Mouse (Mus musculus) stomach, embryonic 16.5 days (tissue): ENCODE results near the gene Ephx4. TPM values are rescaled to one million over a fixed set of nuclear protein-coding genes. Genes with fewer than 3 reads are reported as not detected.

Source experiments
- ATAC-seq: fragments of 200-750 bp; cut with Nextera tagmentation; 2 replicates; pipeline ENCODE4 v1.8.0; 2017; ENCODE audit warnings: moderate number of reproducible peaks, moderate TSS enrichment; ENCODE audit not compliant: insufficient read depth, low FRiP score
- H3K27ac ChIP-seq: fragments of 300-500 bp; sonication (generic); 2 replicates; pipeline ENCODE4 v1.5.1; 2014; ENCODE audit warnings: low read length
- H3K27me3 ChIP-seq: fragments of 300-500 bp; sonication (generic); 2 replicates; pipeline ENCODE4 v1.6.1; 2014; ENCODE audit warnings: low read length, control low read depth, mixed read lengths; ENCODE audit not compliant: control insufficient read depth, insufficient read depth
- H3K36me3 ChIP-seq: fragments of 300-500 bp; sonication (generic); 2 replicates; pipeline ENCODE4 v1.6.1; 2014; ENCODE audit warnings: low read length; ENCODE audit not compliant: control insufficient read depth, insufficient read depth
- H3K4me1 ChIP-seq: fragments of 300-500 bp; sonication (generic); 2 replicates; pipeline ENCODE4 v1.6.1; 2014; ENCODE audit warnings: low read length, control low read depth, mixed read lengths; ENCODE audit not compliant: control insufficient read depth, insufficient read depth
- H3K4me2 ChIP-seq: fragments of 300-500 bp; sonication (generic); 2 replicates; pipeline ENCODE4 v1.6.1; 2014; ENCODE audit warnings: low read depth, low read length, mixed read lengths
- H3K4me3 ChIP-seq: fragments of 300-500 bp; sonication (generic); replicated peaks from 2 replicates; pipeline ENCODE4 v1.5.1; 2014; ENCODE audit warnings: mild to moderate bottlenecking, low read length
- H3K9ac ChIP-seq: fragments of 300-500 bp; sonication (generic); 2 replicates; pipeline ENCODE4 v1.6.1; 2014; ENCODE audit warnings: low read length
- H3K9me3 ChIP-seq: fragments of 300-500 bp; sonication (generic); replicated peaks from 2 replicates; pipeline ENCODE4 v1.6.1; 2016; ENCODE audit warnings: low read length, control low read depth; ENCODE audit not compliant: control insufficient read depth
- WGBS: fragments of 180-500 bp; shearing (Covaris S2); extraction: QIAGEN DNeasy Blood & Tissue Kit; methylation state at CpG from one replicate; pipeline ENCODE4 v1.1.7; 2014; 5-methylcytosine and 5-hydroxymethylcytosine counted together
- polyA plus RNA-seq: library from polyadenylated mRNA; unstranded; fragments of >200 nt; fragmentation: Nextera tagmentation; extraction: Ambion mirVana; gene quantifications from 2 replicates; pipeline ENCODE4 v1.2.1, GENCODE M21; 2015

The Ephx4 gene
- polyA plus RNA-seq, 1 experiment from 2014 or later: 1.4 TPM

GRCm38 (mm10) chr5:107441881-107442280, 39.3 kb downstream of the Ephx4 start:
- Histone ChIP-seq H3K9me3 (no peaks in the 10 kb centered on the region), H3K36me3 (no peaks in the 10 kb centered on the region), H3K4me3 (no peak overlapping the region), H3K4me1 (peaks cover 7% of the 10 kb centered on the region), H3K27ac (no peak overlapping the region), H3K27me3 (no peaks in the 10 kb centered on the region), H3K4me2 (no peak overlapping the region), H3K9ac (no peak overlapping the region)
- no peak for ATAC-seq
- 80% methylated on average over 5 of the region's 5 CpGs for WGBS

GRCm38 (mm10) chr5:107444251-107444650, 41.7 kb downstream of the Ephx4 start:
- Histone ChIP-seq H3K36me3 (no peaks in the 10 kb centered on the region), H3K4me2 (no peak overlapping the region), H3K9ac (no peak overlapping the region), H3K27me3 (no peaks in the 10 kb centered on the region), H3K4me3 (no peak overlapping the region), H3K27ac (no peak overlapping the region), H3K9me3 (no peaks in the 10 kb centered on the region), H3K4me1 (no peaks in the 10 kb centered on the region)
- WGBS: 89% methylated on average over 4 of the region's 4 CpGs
- ATAC-seq: no peak

- no peaks in the 10 kb centered on the region for H3K9me3 ChIP-seq
- no peak for ATAC-seq
- H3K4me2 ChIP-seq: no peak overlapping the region
- H3K9ac ChIP-seq: no peak overlapping the region
- no peaks in the 10 kb centered on the region for H3K27me3 ChIP-seq
- no peak overlapping the region for H3K27ac ChIP-seq
- H3K36me3 ChIP-seq: no peaks in the 10 kb centered on the region
- no peaks in the 10 kb centered on the region for H3K4me1 ChIP-seq
- 73% methylated on average over 4 of the region's 4 CpGs for WGBS
- H3K4me3 ChIP-seq: no peak overlapping the region
Measured at GRCm38 (mm10) chr5:107447977-107448376, 45.4 kb downstream of the Ephx4 start.

- no peak overlapping the region for H3K27ac ChIP-seq
- H3K4me1 ChIP-seq: no peaks in the 10 kb centered on the region
- no peak overlapping the region for H3K4me3 ChIP-seq
- H3K4me2 ChIP-seq: no peak overlapping the region
- WGBS: 87% methylated on average over 4 of the region's 4 CpGs
- no peak for ATAC-seq
- H3K27me3 ChIP-seq: no peaks in the 10 kb centered on the region
- no peak overlapping the region for H3K9ac ChIP-seq
- no peaks in the 10 kb centered on the region for H3K9me3 ChIP-seq
- no peaks in the 10 kb centered on the region for H3K36me3 ChIP-seq
Measured at GRCm38 (mm10) chr5:107448784-107449183, 46.2 kb downstream of the Ephx4 start.

GRCm38 (mm10) chr5:107449620-107450019, 47.1 kb downstream of the Ephx4 start:
- Histone ChIP-seq H3K4me3 (no peak overlapping the region), H3K9ac (no peak overlapping the region), H3K4me2 (no peak overlapping the region), H3K27ac (no peak overlapping the region), H3K4me1 (no peaks in the 10 kb centered on the region), H3K9me3 (no peaks in the 10 kb centered on the region), H3K36me3 (no peaks in the 10 kb centered on the region; the same call in 1 of the 2 replicates), H3K27me3 (no peaks in the 10 kb centered on the region)
- ATAC-seq: no peak
- 80% methylated on average over 5 of the region's 5 CpGs for WGBS

GRCm38 (mm10) chr5:107450299-107450698, 47.8 kb downstream of the Ephx4 start:
- no peak for ATAC-seq
- Histone ChIP-seq H3K4me3 (no peak overlapping the region), H3K4me1 (no peaks in the 10 kb centered on the region), H3K27ac (no peak overlapping the region), H3K9ac (no peak overlapping the region), H3K4me2 (no peak overlapping the region), H3K27me3 (no peaks in the 10 kb centered on the region), H3K9me3 (no peaks in the 10 kb centered on the region), H3K36me3 (no peaks in the 10 kb centered on the region; the same call in 1 of the 2 replicates)
- 90% methylated on average over 5 of the region's 5 CpGs for WGBS

GRCm38 (mm10) chr5:107462147-107463076, 59.9 kb downstream of the Ephx4 start:
- no peak overlapping the region for H3K9ac ChIP-seq
- H3K9me3 ChIP-seq: no peaks in the 10 kb centered on the region
- H3K4me3 ChIP-seq: no peak overlapping the region
- H3K27ac ChIP-seq: no peak overlapping the region
- H3K27me3 ChIP-seq: no peaks in the 10 kb centered on the region
- WGBS: 91% methylated on average over 4 of the region's 4 CpGs
- H3K4me2 ChIP-seq: no peak overlapping the region
- H3K36me3 ChIP-seq: no peaks in the 10 kb centered on the region
- H3K4me1 ChIP-seq: no peaks in the 10 kb centered on the region
- ATAC-seq: no peak

- Histone ChIP-seq H3K4me3 (no peak overlapping the region), H3K4me1 (no peaks in the 10 kb centered on the region), H3K9ac (no peak overlapping the region), H3K9me3 (no peaks in the 10 kb centered on the region), H3K36me3 (no peaks in the 10 kb centered on the region), H3K27me3 (no peaks in the 10 kb centered on the region), H3K4me2 (no peak overlapping the region), H3K27ac (no peak overlapping the region)
- no peak for ATAC-seq
- 58% methylated on average over 5 of the region's 5 CpGs for WGBS
Measured at GRCm38 (mm10) chr5:107466501-107466900, 64.0 kb downstream of the Ephx4 start.

GRCm38 (mm10) chr5:107467098-107467497, 64.6 kb downstream of the Ephx4 start:
- H3K4me1 ChIP-seq: no peaks in the 10 kb centered on the region
- H3K9ac ChIP-seq: no peak overlapping the region
- H3K9me3 ChIP-seq: no peaks in the 10 kb centered on the region
- no peak overlapping the region for H3K4me2 ChIP-seq
- H3K4me3 ChIP-seq: no peak overlapping the region
- no peak for ATAC-seq
- H3K36me3 ChIP-seq: no peaks in the 10 kb centered on the region
- H3K27ac ChIP-seq: no peak overlapping the region
- no peaks in the 10 kb centered on the region for H3K27me3 ChIP-seq
- WGBS: 80% methylated on average over 4 of the region's 4 CpGs
